Mouse (Mus musculus): ENCODE measurements around the gene Pax5. TPM values are rescaled to one million over a fixed set of nuclear protein-coding genes. Genes with fewer than 3 reads are reported as not detected.

Pax5 gene
- total and polyA plus RNA-seq, 3 experiments = not detected

DNA sequence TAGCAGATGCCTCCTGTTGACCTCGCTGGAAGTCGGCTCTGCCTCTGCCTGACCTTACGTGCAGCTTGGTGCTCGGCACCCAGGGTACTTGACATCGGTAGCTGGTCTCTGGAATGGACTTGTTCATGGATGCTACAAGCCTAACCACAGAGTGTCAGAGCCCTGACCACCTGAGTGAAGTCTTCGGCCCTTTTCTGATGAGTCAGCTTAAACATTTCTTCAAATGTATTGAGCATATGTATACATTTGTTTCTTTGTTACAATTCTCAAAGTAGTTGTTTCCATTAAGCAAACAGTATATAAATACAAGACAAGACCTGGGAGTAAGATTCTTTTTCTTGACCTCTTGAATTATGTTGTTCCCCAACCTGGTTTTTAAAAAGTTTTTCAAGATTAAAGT, 24.7 kb downstream of the Pax5 start:
- TF ChIP-seq MAX (IDR thresholded peaks at IDR 0.05; ENCODE audit: low read length) (no peak), USF2 (IDR thresholded peaks at IDR 0.05; ENCODE audit: borderline replicate concordance in 1 of 2, insufficient read depth in 1 of 2, low read depth in 1 of 2, low read length in 2 of 2) (no peak), TAL1 (IDR thresholded peaks at IDR 0.05; ENCODE audit: low read length) (no peak), RCOR1 (IDR thresholded peaks at IDR 0.05; ENCODE audit: low read depth, low read length) (no peak), EP300 (IDR thresholded peaks at IDR 0.05; ENCODE audit: low read depth in 1 of 2, low read length in 2 of 2) (no peak), TCF12 (IDR thresholded peaks at IDR 0.05; ENCODE audit: low read depth, low read length) (no peak), MAFK (IDR thresholded peaks at IDR 0.05; ENCODE audit: borderline replicate concordance, low read depth, low read length) (no peak), GABPA (IDR thresholded peaks at IDR 0.05; ENCODE audit: low read depth, low read length) (no peak), TBP (IDR thresholded peaks at IDR 0.05; ENCODE audit: low read depth, low read length) (no peak), HCFC1 (IDR thresholded peaks at IDR 0.05; ENCODE audit: low read depth, low read length) (no peak), E2F4 (IDR thresholded peaks at IDR 0.05; ENCODE audit: borderline replicate concordance, low read depth, low read length) (no peak), POLR2AphosphoS5 (IDR thresholded peaks at IDR 0.05; ENCODE audit: borderline replicate concordance, low read depth, low read length) (no peak), POLR2AphosphoS2 (IDR thresholded peaks at IDR 0.05; ENCODE audit: low read length) (no peak), ZKSCAN1 (IDR thresholded peaks at IDR 0.05; ENCODE audit: low read depth, low read length) (no peak), BHLHE40 (IDR thresholded peaks at IDR 0.05; ENCODE audit: borderline replicate concordance, low read depth, low read length) (no peak), RAD21 (IDR thresholded peaks at IDR 0.05; ENCODE audit: low read depth, low read length) (no peak), ZNF384 (IDR thresholded peaks at IDR 0.05; ENCODE audit: low read depth, low read length) (no peak), POLR2A (IDR thresholded peaks at IDR 0.05; ENCODE audit: control insufficient read depth in 1 of 2, insufficient read depth in 1 of 2, low read depth in 1 of 2, low read length in 2 of 2, poor library complexity in 1 of 2) (no peak), ELF1 (IDR thresholded peaks at IDR 0.05; ENCODE audit: low read depth, low read length) (no peak), ZC3H11A (IDR thresholded peaks at IDR 0.05; ENCODE audit: low read depth, low read length) (no peak)

GRCm38 (mm10) chr4:44680242-44680897, 29.9 kb downstream of the Pax5 start:
- Histone ChIP-seq H3K9ac (ENCODE audit: control insufficient read depth, low read depth, low read length, poor library complexity, severe bottlenecking) (no peak overlapping the region), H3K4me1 (ENCODE audit: control insufficient read depth in 1 of 2, insufficient read depth in 2 of 2, low read length in 2 of 2) (no peaks in the 10 kb centered on the region), H3K27ac (ENCODE audit: control insufficient read depth, low read depth, low read length) (no peak overlapping the region), H3K9me3 (replicated peaks; ENCODE audit: insufficient read depth, low read length) (no peaks in the 10 kb centered on the region), H3K27me3 (ENCODE audit: control insufficient read depth in 1 of 2, insufficient read depth in 2 of 2, low read length in 2 of 2) (peaks cover 0 to 1% of the 10 kb centered on the region in 2 experiments; a peak in 2 of 4 replicates), H3K36me3 (ENCODE audit: control insufficient read depth in 1 of 2, insufficient read depth in 2 of 2, low read length in 2 of 2) (no peaks in the 10 kb centered on the region), H3K79me2 (ENCODE audit: control insufficient read depth, insufficient read depth, low read length, poor library complexity) (no peaks in the 10 kb centered on the region), H3K4me3 (ENCODE audit: control insufficient read depth in 1 of 2, insufficient read depth in 1 of 2, low read depth in 2 of 2, low read length in 2 of 2) (no peak overlapping the region)
- TF ChIP-seq SIN3A (IDR thresholded peaks at IDR 0.05; ENCODE audit: low read length) (no peak), TBP (IDR thresholded peaks at IDR 0.05; ENCODE audit: low read depth, low read length) (no peak), ZNF384 (IDR thresholded peaks at IDR 0.05; ENCODE audit: low read depth, low read length) (no peak)
- DNase-seq (ENCODE audit: low read depth, low spot score) = no peak

More for the DNA sequence above, 24.7 kb downstream of the Pax5 start:
- H3K27me3 ChIP-seq (ENCODE audit: control insufficient read depth in 1 of 2, insufficient read depth in 2 of 2, low read length in 2 of 2) = peaks cover 1 to 4% of the 10 kb centered on the region in 2 experiments; a peak in 3 of 4 replicates
- H3K79me2 ChIP-seq (ENCODE audit: control insufficient read depth, insufficient read depth, low read length, poor library complexity) = no peaks in the 10 kb centered on the region
- no peaks in the 10 kb centered on the region for H3K4me1 ChIP-seq (ENCODE audit: control insufficient read depth in 1 of 2, insufficient read depth in 2 of 2, low read length in 2 of 2)
- no peak overlapping the region for H3K9ac ChIP-seq (ENCODE audit: control insufficient read depth, low read depth, low read length, poor library complexity, severe bottlenecking)
- no peak for DNase-seq (ENCODE audit: low read depth, low spot score)
- no peak overlapping the region for H3K27ac ChIP-seq (ENCODE audit: control insufficient read depth, low read depth, low read length)
- no peak overlapping the region for H3K4me3 ChIP-seq (ENCODE audit: control insufficient read depth in 1 of 2, insufficient read depth in 1 of 2, low read depth in 2 of 2, low read length in 2 of 2)
- H3K9me3 ChIP-seq (replicated peaks; ENCODE audit: insufficient read depth, low read length) = no peaks in the 10 kb centered on the region
- H3K36me3 ChIP-seq (ENCODE audit: control insufficient read depth in 1 of 2, insufficient read depth in 2 of 2, low read length in 2 of 2) = no peaks in the 10 kb centered on the region

Data from MEL (cell line).